Mouse (Mus musculus): Measurements from ENCODE around the gene Wdr81.

The Wdr81 gene

DNA sequence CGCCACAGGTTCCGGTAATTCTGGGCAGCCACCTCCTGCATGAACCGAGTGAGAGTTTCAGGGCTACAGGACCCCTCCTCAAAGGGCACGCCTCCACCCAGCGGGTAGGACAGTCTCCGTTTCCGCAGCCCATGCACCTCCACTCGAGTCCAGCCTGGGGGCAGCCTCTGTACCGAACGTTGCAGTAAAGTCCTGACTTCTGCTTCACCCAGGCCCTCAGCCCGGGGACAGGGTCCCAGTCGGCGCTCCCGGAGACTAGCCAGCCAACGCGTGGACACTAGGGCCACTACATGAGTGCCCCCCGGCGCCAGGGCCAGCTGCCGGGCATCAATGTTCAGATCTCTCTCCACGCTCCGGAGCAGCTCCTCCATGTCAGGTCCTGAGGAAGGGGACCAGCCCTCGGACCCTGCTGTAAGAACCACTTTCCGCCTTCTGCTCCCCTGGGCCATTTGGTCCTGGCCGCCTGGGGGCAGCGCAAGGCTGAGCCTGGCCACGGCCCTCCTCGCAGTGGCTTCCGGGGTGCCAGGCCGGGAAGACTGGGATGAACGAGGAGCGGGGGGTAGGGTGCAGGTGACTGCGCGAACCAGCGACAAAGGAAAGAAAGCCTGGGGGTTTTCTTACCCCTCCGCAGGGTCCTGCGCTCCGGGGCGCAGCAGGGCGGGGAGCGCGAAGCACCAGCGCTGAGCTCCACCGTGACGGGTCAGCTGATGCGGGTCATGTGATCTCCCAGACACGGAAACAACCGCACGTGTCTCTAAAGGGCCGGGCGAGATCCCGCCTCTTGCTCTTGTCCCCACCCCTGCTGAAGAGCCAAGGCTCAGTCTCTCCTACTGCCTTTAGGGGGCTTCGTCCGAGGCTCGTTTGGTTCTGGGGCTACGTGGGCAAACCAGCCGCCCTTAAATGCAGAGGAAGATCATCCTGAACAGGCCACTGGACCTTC lies at the start of gene Wdr81:
TSS of gene Wdr81 (minus strand) at position 727 of the 940 bp plus-strand sequence.
- DNase-seq (ENCODE audit: low read depth, low spot score) = peak; percentile 88

DNA sequence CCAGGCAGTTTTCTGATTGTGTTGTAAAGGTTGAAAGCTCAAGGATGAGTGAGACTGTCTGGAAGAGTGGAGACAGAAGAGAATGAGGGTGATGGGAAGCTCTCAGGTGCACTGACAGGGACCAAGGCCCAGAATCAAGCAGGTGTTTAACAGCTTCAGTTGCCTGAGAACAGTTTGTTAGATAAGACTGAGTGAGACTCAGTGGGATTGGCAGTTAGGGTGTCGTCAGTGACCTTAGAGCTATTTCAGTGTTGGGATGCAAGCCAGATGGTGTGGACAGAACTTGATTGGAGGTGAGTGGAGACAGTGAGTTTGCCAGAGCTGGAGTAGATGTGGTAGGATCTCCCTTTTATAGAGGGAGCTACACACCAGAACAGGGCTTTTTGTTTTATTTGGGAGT lies 43.6 kb upstream of the Wdr81 start:
- no peak for DNase-seq (ENCODE audit: low read depth, low spot score)

DNA sequence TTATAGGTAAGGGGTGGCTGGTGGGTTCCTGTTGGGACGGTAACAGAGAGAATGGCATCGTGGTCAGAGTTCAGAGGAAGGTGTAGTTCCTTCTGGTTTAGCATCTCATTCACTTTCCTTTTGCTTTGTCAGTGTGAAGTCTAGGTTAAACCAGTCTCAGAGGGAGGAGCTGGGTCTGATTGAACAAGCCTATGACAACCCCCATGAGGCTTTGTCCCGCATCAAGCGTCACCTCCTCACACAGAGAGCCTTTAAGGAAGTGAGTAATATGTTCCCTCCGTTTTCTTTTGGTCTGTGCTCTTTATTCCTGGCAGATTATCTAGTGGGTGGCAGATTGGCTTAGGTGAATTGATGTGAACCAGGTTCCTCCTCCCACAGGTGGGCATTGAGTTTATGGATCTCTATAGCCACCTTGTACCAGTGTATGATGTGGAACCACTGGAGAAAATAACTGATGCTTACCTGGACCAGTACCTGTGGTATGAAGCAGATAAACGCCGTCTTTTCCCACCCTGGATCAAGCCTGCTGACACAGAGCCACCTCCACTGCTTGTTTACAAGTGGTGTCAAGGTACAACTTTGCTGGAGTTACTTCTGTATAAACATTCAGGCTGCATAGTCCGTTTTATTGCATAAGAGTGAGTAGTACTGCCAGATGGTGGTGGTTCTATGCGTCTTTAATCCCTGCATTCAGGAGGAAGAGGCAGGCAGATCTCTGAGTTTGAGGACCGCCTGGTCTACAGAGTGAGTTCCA lies 40.0 kb upstream of the Wdr81 start:
- DNase-seq (ENCODE audit: low read depth, low spot score) = no peak

DNA sequence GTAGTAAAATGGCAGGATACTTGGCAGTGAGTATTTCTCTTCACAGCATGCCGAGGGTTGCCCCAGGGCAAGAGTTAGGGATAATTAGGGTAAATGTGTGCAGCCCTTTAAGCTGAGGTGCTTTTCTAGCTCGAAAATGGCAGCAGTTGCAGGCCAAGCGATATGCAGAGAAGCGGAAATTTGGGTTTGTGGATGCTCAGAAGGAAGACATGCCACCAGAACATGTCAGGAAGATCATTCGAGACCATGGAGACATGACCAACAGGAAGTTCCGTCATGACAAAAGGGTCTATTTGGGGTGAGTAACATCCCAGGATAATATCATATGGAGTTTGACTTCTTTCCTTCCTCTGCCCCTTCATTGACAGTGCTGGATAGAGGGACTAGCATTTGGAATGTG lies 33.0 kb upstream of the Wdr81 start:
- DNase-seq (ENCODE audit: low read depth, low spot score) = no peak

DNA sequence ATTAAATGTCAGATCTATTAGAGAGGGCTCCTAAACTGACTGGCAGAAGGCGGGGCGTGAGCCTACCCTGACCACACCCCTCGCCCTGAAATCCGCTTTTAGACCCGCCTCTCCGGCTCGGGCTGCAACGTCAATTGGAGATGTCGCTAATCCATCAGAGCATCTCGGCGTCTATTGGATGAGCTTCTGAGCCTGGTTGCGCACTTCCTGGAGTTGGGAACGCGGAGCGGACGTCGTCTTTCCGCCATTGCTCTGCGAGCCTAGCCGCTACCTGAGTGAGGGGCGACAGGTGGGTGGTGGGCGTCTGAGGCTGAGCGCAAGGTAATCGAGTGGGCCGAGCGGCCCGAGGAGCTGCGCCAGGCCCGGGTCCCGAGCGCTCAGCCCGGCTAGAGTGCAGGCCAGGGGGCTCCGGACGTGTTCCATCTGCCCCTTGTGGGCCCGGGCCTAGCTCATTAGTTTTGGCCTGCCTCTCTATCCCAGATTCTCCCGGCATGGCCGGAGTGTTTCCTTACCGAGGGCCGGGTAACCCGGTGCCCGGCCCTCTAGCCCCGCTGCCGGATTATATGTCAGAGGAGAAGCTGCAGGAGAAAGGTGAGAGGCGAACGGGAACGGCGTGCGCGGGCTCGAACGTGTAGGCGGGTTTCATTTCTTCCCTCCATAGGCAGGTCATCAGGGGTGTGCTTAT lies 32.2 kb upstream of the Wdr81 start, which contains the start of gene Prpf8:
TSS of gene Prpf8 (plus strand) at position 216 of the 685 bp plus-strand sequence.
- peak; percentile 98 for DNase-seq (ENCODE audit: low read depth, low spot score)

DNA sequence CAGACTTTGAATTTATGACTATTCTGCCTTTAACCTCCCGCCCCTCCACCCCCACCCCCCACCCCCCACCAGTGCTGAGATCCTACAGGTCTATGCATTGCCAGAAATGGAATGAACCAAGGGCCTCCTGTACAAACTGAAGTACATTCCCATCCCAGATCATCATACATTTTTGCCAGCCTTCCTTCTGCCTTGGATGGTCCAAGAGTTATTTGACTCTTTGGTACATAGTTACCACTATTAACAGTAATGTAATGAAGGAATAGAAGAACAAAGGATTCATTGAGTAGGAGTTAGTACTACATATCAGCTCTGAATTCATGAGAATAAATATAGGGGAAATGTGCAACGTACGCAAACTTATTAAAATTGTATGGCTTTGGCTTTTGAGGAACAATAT lies 31.7 kb upstream of the Wdr81 start:
- no peak for DNase-seq (ENCODE audit: low read depth, low spot score)

DNA sequence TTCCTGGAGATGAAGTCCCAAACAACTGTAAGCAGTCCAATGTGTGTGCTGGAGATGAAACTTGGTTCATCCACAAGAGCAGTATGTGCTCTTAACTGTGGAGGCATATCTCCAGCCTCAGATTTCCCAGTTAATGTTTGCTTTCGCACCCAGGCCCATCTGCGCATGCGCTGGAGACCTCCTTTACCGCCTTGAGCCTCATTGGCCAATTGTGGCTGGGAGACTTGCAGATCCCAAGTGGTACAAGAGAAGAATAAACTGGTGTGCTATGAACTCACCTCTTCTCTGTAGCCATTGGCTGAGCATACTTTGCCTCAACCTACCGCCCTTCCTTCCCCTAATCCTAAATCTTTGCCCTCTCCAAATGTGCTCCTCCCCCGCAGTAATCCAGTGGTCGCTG lies 18.9 kb upstream of the Wdr81 start:
- DNase-seq (ENCODE audit: low read depth, low spot score) = no peak

DNA sequence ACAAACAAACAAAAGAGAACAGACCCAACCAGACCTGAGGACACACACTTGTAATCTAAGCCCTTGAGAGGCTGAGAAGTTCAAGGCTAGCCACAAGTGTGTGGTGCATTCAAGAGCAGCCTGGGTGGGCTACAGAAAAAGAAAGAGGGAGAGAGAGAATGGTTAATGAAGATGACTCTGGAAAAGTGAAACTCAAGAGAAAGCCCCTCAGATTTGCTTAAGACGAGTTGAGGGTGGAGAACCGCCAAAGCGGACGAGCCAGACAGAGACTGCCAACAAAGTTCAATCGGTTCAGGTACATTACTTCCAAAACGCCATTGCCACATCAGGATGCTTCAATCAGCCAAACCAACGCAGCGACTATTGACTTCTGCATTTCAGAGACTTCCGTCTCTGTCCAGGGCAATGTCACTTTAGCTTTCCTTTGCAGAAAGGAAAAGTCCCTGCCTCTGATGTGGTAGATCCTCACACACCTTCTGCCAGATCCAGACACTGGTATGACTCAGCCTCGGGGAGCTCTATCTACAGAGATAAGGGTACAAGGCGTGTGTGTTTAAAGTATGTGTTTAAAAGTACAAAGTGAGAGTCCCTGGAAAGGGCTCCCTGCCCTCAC lies 18.1 kb upstream of the Wdr81 start:
- no peak for DNase-seq (ENCODE audit: low read depth, low spot score)

DNA sequence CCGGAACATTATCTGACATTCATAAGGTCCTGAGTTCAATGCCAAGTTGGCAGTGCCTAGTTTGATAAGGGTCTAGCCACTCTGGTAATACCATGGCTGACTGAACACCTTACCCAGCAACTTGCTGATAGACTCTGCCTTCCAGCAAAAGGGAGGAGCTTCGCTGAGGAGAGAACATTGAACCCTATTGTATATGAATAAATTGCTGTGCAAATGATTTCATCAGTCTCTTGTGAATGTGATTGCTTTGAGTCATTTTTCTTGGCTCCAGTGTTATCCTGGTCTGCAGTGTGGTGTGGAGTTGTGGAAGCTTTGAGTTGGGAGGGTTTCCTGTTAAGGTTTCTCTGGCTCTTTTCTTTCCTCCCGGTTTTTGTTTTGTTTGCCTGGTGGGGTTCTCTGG lies 16.2 kb upstream of the Wdr81 start:
- no peak for DNase-seq (ENCODE audit: low read depth, low spot score)

DNA sequence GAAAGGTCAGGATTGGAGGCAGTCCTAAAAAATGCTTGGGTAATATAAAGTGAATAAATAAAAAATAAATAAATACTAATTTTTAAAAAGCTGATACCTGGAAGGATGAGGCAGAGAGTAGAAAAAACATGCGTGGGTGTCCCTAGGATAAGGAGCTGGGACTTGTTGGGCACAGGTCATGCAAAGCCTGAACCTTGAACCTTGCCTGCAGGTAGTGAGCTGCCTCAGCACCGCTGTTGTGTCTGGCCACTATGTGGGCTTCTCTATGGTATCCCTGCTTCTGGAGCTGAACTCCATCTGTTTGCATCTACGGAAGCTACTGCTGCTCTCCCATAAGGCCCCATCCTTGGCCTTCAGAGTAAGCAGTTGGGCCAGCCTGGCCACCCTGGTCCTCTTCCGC lies 14.7 kb upstream of the Wdr81 start:
- no peak for DNase-seq (ENCODE audit: low read depth, low spot score)

DNA sequence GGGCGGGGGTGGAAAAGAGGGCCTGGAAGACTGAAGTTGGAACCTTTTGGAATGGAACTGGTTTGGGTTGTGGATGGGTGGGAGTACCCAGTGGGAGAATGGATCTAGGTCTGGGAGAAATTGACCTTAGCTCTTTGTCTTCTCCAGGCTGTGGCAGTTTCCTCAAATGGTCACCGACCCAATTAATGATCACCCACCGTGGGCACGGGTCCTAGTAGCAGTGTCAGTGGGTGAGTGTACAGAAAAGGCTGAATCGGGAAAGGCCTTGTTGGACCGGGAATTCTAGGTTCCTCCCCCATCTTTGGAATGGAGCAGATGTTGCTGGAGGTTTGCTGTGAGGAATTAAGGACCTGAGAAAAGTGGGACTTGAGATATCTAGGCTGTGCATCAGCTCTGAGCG lies 13.9 kb upstream of the Wdr81 start:
- no peak for DNase-seq (ENCODE audit: low read depth, low spot score)

DNA sequence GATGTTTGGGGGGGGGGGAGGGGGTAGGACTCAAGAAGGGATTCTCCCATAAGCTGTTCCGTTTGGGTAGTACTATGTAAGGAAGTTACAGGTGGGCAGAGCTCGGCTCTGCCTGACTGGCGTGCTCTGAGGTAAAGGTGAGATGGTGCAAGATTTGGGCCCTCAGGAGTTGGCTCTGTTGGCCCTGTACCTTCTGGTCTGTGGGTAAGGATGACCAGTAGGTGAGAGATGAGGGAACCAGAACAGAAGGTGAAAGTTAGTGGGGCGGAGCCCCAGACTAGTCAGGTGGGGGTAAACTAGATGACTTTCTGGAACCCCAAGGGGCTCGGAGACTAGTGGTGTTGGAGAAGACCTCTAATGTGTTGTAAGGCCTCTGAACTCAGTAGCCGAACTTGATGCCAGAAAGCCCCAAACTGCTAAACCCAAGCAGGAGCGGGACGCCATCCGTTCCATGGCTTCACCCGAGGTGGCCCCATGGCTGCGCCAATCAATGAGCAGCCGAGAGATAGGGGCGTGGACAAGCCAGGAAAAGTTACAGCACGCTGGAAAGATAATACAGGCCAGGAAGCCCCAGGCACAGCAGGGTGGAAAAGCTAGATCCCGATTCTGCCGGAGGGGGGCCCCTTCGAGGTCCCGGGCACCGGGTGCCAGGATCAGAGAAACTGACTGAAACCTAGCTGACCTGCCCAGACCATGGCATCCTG lies 13.1 kb upstream of the Wdr81 start:
- no peak for DNase-seq (ENCODE audit: low read depth, low spot score)

DNA sequence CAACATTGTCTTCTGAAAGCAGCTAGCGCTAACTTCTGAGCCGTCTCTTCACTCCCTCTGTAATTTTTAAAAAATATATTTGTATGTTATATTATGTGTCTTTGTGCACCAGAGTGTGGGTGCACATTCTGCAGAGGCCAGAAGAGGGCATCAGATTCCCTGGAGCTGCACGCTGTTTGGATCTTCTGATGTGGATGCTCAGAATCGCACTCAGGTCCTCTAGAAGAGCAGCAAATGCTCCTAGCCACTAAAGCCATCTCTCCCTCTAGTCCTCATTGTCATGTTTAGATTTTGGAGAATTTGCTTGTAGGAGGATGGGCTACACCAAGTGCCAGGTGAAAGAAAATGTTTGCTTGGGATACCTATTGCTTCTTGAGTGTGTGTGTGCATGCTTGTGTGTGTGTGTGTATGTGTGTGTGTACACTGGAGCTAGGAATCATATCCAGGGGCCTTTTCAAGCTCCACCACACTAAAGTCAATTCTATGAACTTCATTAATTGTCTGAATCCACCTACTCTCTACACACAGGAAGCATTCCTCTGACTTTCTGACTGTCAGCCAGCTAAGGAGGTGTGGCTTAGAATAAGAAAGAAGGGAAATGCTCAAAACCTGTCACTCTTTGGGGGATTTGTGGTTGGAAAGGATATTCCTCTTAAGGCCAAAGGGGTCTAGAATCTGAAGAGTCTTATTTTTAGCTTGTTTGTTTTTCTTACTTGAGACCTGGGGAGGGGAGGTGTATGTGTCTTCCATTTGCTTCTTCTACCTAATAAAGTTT lies 12.4 kb upstream of the Wdr81 start:
- DNase-seq (ENCODE audit: low read depth, low spot score) = no peak

DNA sequence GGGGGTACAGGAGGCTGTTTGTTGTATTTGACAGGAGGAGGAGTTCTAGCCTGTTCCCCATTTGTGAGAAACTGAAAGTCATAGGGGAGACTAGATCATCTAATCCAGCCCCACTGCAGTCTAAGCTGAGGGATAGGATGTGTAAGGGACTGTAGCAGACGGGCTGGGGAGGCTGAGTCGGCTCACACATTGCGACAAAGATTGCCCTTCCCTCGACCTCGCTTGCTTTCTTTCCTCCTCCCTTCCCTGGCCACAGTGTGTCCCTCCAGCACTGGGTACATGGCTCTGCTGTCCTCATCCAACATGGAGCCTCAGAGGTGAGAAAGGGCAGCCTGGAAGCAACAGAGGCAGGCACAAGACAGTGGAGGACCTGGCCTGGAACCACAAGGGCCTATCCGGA lies 10.5 kb upstream of the Wdr81 start:
- no peak for DNase-seq (ENCODE audit: low read depth, low spot score)

DNA sequence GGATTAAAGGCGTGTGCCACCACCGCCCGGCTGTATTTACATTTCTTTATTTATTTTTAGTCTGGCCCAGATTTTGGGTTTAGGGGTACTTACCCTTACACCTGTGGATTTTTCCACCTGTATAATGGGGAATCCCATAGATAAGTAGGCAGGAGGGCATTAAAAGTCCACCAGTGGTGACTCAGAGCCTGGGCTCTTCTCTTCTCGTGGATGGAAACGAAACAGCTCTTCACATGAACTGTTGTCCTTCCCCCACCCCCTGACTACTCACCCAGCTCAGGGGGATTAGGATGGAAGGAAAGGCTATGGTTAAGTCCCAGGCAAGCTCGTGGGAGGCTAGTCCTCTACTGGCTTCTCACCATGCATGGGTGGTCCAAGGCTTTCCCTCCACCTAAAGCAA lies 9.9 kb upstream of the Wdr81 start:
- DNase-seq (ENCODE audit: low read depth, low spot score) = no peak

DNA sequence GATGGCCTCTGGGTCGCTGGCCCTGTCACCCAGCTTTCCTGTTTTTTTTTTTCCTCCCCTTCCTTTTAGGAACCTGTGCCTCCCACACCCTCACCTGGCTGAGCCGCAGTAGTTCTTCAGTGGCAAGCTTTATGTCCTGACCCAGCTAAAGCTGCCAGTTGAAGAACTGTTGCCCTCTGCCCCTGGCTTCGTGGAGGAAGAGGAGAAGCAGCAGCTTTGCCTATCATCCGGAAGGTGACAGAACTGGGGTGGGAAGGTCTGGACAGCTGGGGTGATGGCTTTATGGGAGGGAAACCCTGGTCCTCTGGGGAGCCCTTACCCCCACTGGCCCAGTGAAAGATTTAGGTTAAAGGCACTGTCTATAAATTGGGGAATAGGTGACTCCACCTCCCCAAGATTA lies 9.1 kb upstream of the Wdr81 start:
- DNase-seq (ENCODE audit: low read depth, low spot score) = no peak

DNA sequence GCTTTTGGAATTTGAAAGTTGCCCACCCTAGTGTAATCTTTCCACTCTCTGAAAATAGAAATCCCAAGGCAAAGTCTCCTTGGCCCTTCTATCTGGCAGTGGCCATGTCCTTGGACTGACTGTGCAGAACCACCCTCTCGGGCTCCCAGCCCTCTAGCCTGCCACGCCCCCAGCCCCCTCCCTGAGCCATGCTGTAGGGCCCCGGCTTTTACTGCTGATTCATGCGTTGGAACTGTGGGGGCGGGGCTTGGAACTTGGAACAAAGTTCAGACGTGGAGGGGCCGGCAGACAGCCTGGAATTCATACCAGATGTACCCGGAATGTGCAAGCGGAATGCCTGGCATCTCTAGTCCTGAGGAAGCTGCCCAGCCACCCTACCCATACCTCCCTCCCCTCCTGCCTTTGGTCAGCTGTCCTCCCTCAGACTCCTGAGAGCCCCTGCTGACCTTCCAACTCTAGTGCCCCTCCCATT lies 8.4 kb upstream of the Wdr81 start:
- DNase-seq (ENCODE audit: low read depth, low spot score) = peak; percentile 91

DNA sequence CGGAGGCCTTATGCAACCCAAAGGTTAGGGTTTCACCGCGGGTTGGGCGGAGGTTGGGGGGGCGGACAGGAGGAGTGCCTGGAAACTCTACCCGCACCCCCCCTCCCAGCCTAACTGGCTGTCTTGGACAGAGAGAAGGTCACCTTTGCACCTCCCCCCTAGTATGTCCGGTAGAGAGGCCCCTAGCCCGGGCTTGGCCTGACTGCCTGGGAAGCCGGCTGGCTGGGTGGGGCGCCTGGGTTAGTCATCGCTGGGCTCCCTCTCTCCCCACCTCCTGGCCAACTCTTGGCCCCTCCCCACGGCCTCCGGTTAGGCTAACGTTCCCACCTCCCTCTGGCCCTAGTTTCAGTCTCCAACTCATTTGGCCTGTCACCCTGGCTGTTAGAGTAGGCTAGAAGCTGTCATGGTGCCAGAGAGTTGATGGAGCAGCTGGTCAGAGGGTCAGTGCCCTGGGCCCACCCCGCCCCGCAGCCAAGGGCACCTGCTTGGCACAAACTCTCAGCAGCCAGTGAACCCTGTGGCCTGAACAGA lies 7.8 kb upstream of the Wdr81 start:
- DNase-seq (ENCODE audit: low read depth, low spot score) = no peak

DNA sequence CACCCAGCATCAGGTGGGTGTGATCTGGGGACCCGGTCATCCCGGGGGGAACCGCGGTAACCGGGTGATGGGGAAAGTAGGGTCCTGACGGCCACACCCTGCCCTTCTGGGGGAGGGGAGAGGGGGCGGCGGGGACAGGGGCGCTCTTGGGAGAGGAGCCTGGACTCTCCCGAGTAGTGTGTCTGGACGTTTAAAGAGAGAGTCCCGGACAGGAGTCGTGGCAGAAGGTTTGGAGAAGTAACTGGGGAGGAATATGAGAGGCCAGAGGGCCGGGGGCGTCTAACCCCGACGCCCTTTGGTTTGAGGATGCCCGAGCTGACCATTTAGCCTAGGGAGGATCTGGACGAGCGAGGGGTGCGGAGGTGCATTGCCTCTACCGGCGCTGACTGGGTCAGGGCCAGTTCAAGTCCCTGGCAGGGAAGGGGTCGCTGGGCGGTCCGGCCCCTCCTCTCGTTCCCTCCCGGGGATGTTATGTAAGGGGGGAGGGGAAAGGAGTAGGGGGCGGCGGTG lies 7.3 kb upstream of the Wdr81 start:
- no peak for DNase-seq (ENCODE audit: low read depth, low spot score)
